Mouse (Mus musculus): ENCODE results near the gene Tec. TPM values are rescaled to one million over a fixed set of nuclear protein-coding genes. Genes with fewer than 3 reads are reported as not detected.

Gene Tec
- total and polyA plus RNA-seq, 2 experiments from 2014 or later = 2.1 to 4.0 TPM

DNA sequence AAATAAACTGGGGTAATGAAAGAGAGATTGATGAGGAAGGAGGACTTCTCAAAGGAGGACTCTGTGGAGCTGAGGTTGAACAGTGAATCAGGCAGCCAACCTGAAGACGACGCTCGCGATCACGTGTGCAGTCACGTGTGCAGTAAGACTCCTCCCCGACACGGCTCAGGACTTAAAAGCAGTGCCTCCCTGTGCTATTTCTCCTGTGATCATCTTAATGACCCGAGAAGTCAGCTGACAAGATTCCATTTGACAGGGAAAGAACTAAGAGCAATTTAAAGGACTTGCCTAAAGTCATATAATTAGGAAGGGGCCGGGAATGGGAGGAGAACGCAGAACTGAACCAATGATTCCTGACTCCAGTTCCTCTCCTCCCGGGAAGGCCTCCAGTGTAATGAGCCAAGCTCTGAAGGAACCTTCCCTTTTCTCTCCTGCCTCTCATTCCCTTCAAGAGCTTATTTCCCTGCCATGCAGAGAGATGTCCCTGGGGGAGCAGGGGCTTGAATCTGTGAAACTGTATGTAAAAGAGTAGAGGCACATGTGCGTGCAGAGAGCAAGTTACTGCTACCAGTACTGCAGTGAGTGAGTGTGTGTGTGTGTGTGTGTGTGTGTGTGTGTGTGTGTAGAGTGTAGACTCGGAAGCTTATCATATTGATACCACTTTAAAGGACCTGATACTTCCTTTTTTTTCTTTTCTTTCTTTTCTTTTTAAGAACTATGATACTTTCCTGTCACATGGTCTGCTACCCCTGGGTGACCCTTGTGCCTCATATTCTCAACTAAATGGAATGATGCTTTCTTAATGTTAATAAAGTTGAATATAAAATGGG is 1.7 kb upstream of the Tec start:
- DNase-seq (no peak), ATAC-seq (no peak)
- no peak for TF ChIP-seq CTCF (IDR thresholded peaks at IDR 0.05; ENCODE audit: low read depth)
- Histone ChIP-seq H3K4me2 (ENCODE audit: low read depth) (no peak overlapping the region), H3K9ac (no peak overlapping the region), H3K27me3 (ENCODE audit: insufficient read depth, low read length) (peaks cover 14% of the 10 kb centered on the region; the same call in 1 of the 2 replicates), H3K4me3 (ENCODE audit: low read depth, low read length) (no peak overlapping the region), H3K4me1 (ENCODE audit: insufficient read depth) (peaks cover 5% of the 10 kb centered on the region; the same call in 1 of the 2 replicates), H3K27ac (ENCODE audit: low read depth, low read length) (no peak overlapping the region), H3K36me3 (ENCODE audit: insufficient read depth) (no peaks in the 10 kb centered on the region), H3K9me3 (ENCODE audit: low read length) (no peaks in the 10 kb centered on the region)
- 85% methylated on average over 14 of the region's 14 CpGs for WGBS

GRCm38 (mm10) chr5:72867036-72867672 is 1.1 kb downstream of the Tec start:
- TF ChIP-seq CTCF (IDR thresholded peaks at IDR 0.05; ENCODE audit: low read depth) = no peak
- 30% methylated on average over 16 of the region's 16 CpGs for WGBS
- Histone ChIP-seq H3K4me3 (ENCODE audit: low read depth, low read length) (peak overlapping the region; percentile 47), H3K9me3 (ENCODE audit: low read length) (no peaks in the 10 kb centered on the region), H3K4me1 (ENCODE audit: insufficient read depth) (peaks cover 5% of the 10 kb centered on the region; the same call in 1 of the 2 replicates), H3K27me3 (ENCODE audit: insufficient read depth, low read length) (peaks cover 14% of the 10 kb centered on the region; the same call in 1 of the 2 replicates), H3K36me3 (ENCODE audit: insufficient read depth) (no peaks in the 10 kb centered on the region), H3K4me2 (ENCODE audit: low read depth) (peak overlapping the region; percentile 93), H3K9ac (0 out of 2 replicates have a peak overlapping the region, but pooled peaks have one; percentile 22), H3K27ac (ENCODE audit: low read depth, low read length) (no peak overlapping the region)
- DNase-seq (no peak), ATAC-seq (no peak)

GRCm38 (mm10) chr5:72866260-72866905 is 1.9 kb downstream of the Tec start:
- no peak for TF ChIP-seq CTCF (IDR thresholded peaks at IDR 0.05; ENCODE audit: low read depth)
- peaks cover 5% of the 10 kb centered on the region; the same call in 1 of the 2 replicates for H3K4me1 ChIP-seq (ENCODE audit: insufficient read depth)
- H3K9me3 ChIP-seq (ENCODE audit: low read length) = no peaks in the 10 kb centered on the region
- H3K4me2 ChIP-seq (ENCODE audit: low read depth) = no peak overlapping the region
- WGBS = 66% methylated on average over 6 of the region's 6 CpGs
- no peak overlapping the region for H3K27ac ChIP-seq (ENCODE audit: low read depth, low read length)
- no peaks in the 10 kb centered on the region for H3K36me3 ChIP-seq (ENCODE audit: insufficient read depth)
- ATAC-seq (no peak), DNase-seq (no peak)
- no peak overlapping the region for H3K4me3 ChIP-seq (ENCODE audit: low read depth, low read length)
- H3K27me3 ChIP-seq (ENCODE audit: insufficient read depth, low read length) = peaks cover 14% of the 10 kb centered on the region; the same call in 1 of the 2 replicates
- no peak overlapping the region for H3K9ac ChIP-seq

DNA sequence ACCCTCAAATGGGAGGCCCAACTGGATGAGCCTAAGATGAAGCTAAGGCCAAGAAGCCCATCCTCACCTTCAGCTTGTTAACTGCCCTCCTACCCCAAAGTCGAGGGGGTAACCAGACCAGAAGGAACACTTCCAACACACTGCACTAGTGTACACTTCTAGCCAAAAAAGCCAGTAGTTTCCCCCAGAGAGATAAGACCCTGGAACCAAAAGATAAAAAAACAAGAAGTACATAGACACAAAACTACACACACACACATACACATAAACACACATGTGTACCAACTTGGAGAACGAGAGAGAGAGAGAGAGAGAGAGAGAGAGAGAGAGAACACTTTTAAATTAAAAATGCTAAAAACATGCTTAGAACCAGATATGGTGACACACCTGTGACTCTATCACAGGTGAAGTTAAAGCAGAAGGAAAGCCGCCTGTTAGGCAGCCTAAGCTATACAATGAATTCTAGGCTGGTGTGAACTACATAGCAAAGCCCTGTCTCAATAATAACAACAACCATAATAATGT is 3.6 kb downstream of the Tec start:
- Histone ChIP-seq H3K4me2 (ENCODE audit: low read depth) (no peak overlapping the region), H3K27ac (ENCODE audit: low read depth, low read length) (no peak overlapping the region), H3K9ac (no peak overlapping the region), H3K27me3 (ENCODE audit: insufficient read depth, low read length) (peaks cover 14% of the 10 kb centered on the region; the same call in 1 of the 2 replicates), H3K36me3 (ENCODE audit: insufficient read depth) (no peaks in the 10 kb centered on the region), H3K4me1 (ENCODE audit: insufficient read depth) (peaks cover 5% of the 10 kb centered on the region; the same call in 1 of the 2 replicates), H3K9me3 (ENCODE audit: low read length) (no peaks in the 10 kb centered on the region), H3K4me3 (ENCODE audit: low read depth, low read length) (no peak overlapping the region)
- ATAC-seq (no peak), DNase-seq (no peak)
- 84% methylated on average over 3 of the region's 3 CpGs for WGBS
- no peak for TF ChIP-seq CTCF (IDR thresholded peaks at IDR 0.05; ENCODE audit: low read depth)

DNA sequence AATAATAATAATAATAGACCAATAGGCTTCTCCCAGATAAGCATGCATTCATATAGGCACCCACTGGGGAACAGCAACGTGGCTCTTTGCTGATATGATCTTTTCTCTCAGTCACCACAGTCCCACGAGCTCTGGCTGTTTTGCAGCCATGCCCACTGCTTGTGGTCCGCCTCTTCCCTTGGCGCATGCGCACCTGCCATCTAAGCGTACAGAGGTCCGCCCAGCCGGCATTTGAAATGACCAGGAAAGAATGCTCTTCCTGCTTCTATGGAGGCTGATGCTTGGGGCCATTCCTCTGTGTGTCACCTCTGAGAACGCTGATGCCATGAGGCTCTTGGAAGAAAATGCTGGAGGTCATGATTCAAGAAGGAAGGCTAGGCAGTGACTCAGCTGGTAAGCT is 5.1 kb downstream of the Tec start:
- H3K9me3 ChIP-seq (ENCODE audit: low read length) = no peaks in the 10 kb centered on the region
- H3K36me3 ChIP-seq (ENCODE audit: insufficient read depth) = no peaks in the 10 kb centered on the region
- peaks cover 14% of the 10 kb centered on the region; the same call in 1 of the 2 replicates for H3K27me3 ChIP-seq (ENCODE audit: insufficient read depth, low read length)
- H3K27ac ChIP-seq (ENCODE audit: low read depth, low read length) = no peak overlapping the region
- peaks cover 5% of the 10 kb centered on the region; the same call in 1 of the 2 replicates for H3K4me1 ChIP-seq (ENCODE audit: insufficient read depth)
- no peak for DNase-seq
- H3K4me2 ChIP-seq (ENCODE audit: low read depth) = no peak overlapping the region
- no peak for TF ChIP-seq CTCF (IDR thresholded peaks at IDR 0.05; ENCODE audit: low read depth)
- no peak overlapping the region for H3K4me3 ChIP-seq (ENCODE audit: low read depth, low read length)
- no peak overlapping the region for H3K9ac ChIP-seq
- WGBS = 93% methylated on average over 9 of the region's 9 CpGs
- no peak for ATAC-seq

DNA sequence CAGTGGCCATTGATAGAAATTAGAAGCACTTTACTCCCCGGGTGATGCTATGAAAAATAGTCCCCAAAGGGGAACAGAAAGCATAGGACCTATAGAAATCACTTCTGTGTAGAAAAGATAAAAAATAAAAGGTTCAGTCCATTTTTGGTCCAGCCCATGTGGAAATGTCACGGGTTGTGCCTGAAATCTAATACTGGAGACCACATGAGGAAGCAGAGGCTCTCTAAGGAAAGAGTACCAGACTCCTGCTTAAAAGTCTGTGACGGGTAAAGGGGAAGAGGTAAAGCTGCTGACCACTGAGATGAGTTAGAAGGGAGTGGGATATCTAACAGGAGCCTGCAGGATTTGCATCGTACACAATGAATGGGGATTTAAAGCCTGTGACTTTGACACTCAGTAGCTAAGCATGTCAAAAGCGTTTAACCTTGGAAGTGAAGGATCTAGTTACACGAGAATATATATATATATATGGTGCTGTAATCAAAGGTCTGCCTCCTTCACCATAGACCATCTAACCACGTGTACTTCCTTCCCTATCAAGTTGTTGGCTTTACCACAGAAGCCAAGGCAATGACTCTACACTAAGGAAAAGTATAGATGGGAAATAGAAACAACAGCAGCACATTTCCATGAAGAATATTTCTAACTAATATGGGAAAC is 6.4 kb downstream of the Tec start:
- no peak for ATAC-seq
- 83% methylated on average over 7 of the region's 7 CpGs for WGBS

More for the DNA sequence above, 6.4 kb downstream of the Tec start:
- H3K36me3 ChIP-seq (ENCODE audit: insufficient read depth) = no peaks in the 10 kb centered on the region
- H3K27me3 ChIP-seq (ENCODE audit: insufficient read depth, low read length) = peaks cover 5% of the 10 kb centered on the region; the same call in 1 of the 2 replicates
- no peak overlapping the region for H3K27ac ChIP-seq (ENCODE audit: low read depth, low read length)
- H3K4me1 ChIP-seq (ENCODE audit: insufficient read depth) = no peaks in the 10 kb centered on the region
- H3K4me2 ChIP-seq (ENCODE audit: low read depth) = no peak overlapping the region
- no peaks in the 10 kb centered on the region for H3K9me3 ChIP-seq (ENCODE audit: low read length)
- DNase-seq = no peak
- H3K9ac ChIP-seq = no peak overlapping the region
- no peak overlapping the region for H3K4me3 ChIP-seq (ENCODE audit: low read depth, low read length)
- TF ChIP-seq CTCF (IDR thresholded peaks at IDR 0.05; ENCODE audit: low read depth) = no peak

Measured in forebrain, postnatal 0 days (tissue).